Mouse (Mus musculus): ENCODE measurements around the gene Gmeb1. TPM values are rescaled to one million over a fixed set of nuclear protein-coding genes. Genes with fewer than 3 reads are reported as not detected.

Gmeb1 gene
- polyA plus RNA-seq (2012; rRNA removed) = 9.8 and 14.2 TPM in 2 replicates

GRCm38 (mm10) chr4:132261514-132262357 is at the start of gene Gmeb1:
Gene Gmeb1, minus strand, starts transcription at chr4:132261602.

DNA sequence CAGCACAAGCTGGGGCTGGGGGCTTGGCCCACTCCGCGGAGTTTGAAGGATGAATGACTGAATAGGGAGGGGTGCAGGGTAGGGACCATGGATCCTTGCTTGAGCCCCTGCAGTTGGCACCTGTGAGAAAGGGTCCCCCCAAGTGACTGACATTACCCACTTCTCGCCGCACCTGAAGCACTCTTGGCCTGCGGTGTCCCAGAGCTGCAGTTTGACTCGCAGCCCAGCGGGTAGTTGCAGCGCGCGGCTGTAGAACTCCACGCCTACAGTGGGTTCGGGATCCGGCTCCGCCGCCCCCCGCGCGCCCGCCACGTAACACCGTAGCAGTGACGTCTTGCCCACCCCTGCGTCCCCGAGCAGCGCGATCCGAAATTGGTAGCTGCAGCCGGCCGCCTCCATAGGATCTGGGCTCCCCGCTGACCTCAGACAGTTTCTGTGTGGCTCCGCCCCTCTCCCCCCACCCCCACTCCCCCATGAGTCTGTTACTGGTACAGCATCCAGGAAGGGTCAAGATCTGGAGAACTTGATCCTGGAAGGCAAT is 41.6 kb upstream of the Gmeb1 start, which contains the start of gene Rab42:
TSS of gene Rab42 (minus strand) at position 447 of the 541 bp plus-strand sequence.

DNA sequence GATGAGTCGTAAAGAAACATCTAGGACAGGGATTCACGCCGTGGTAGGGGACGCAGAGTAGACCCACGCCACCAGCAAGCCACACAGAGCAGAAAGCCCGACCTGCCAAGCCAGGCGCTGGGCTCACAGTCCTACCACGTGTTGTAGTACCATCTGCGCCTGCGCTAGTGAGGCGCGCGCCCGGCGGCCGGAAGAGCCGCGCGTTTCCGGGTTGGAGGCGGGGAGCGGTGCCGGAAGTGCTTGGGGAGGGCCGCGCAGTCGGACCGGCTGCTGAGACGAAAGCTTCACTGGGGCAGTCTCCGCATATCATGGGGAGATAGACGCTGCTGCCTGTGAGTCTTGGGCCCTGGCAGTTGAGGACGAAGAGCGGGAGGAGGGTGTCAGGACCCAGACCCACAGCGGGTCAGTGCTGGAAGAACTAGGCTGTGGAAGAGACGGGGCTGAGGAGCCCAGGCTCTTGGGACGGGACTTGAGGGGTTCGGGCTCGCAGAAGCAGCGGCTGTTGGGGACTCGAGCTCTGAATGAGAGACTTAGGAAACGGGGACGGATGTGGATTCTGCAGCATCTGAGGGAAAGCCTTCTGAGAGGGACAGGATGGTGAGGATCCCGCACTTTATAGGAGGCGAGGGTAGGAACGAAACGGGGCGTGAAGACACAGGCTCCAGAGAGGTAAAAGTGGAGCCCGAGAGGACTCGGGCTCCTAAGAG is 12.9 kb upstream of the Gmeb1 start, which contains the start of gene Taf12:
TSS of gene Taf12 (plus strand) at position 220 of the 707 bp plus-strand sequence.

DNA sequence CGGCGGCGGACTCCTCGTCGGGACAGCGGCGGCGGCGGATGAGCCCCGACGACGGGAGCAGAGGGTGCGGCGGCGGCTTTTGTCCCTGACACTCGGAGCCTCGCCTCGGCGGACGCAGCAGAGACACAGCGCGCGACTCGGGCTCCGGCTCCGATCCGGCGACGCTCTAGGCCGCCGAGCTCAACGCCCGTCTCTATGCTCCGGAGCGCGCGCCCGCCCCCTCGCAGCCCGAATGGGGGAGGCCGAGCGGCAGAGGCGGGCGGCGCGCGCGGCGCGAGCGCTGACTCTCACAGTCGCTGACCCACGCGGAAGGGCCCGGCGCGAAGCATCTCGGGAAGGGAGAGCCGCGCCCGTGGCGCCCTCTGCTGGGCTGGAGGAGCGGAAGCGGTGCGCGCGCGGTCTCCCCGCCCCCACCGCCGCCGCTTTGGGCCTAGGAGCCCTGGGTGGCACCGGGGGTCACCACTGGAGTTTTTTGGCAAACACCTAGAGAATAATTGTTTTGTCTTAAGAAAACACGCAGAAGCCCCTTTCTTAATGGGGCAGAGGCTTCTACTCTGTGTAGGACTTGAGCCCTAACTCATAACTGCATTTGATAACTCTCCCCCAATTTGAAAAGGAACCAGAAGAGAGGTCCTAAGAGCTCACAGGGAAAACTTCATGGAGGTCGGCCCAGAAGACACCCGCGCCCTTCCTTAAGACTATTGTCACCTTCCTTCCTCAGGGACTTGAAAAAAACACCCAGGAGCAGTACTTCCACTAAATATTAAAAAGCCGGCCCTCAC is 49.3 kb downstream of the Gmeb1 start, which contains the start of gene Ythdf2:
TSS of gene Ythdf2 (minus strand) at position 351 of the 782 bp plus-strand sequence.

Other genes starting within 250 kb of the Gmeb1 start
- gene Gm10300, start 186.9 kb downstream of the Gmeb1 start, polyA plus RNA-seq (2012; rRNA removed) = 0.13 and 0.19 TPM in 2 replicates
- 21.9 and 22.1 TPM in 2 replicates for gene Epb41, start 186.3 kb downstream of the Gmeb1 start, polyA plus RNA-seq (2012; rRNA removed)
- gene Oprd1, start 117.1 kb downstream of the Gmeb1 start, polyA plus RNA-seq (2012; rRNA removed) = 1.2 and 1.3 TPM in 2 replicates
- 12.4 and 14.9 TPM in 2 replicates for gene Ythdf2, start 49.3 kb downstream of the Gmeb1 start, polyA plus RNA-seq (2012; rRNA removed)
- gene Taf12, start 12.8 kb upstream of the Gmeb1 start, polyA plus RNA-seq (2012; rRNA removed) = 3.2 and 6.4 TPM in 2 replicates
- 4.2 and 5.1 TPM in 2 replicates for gene Rab42, start 41.8 kb upstream of the Gmeb1 start, polyA plus RNA-seq (2012; rRNA removed)
- gene Trnau1ap, start 67.9 kb upstream of the Gmeb1 start, polyA plus RNA-seq (2012; rRNA removed) = 13.8 and 18.0 TPM in 2 replicates
- 11.3 and 11.9 TPM in 2 replicates for gene Rcc1, start 92.0 kb upstream of the Gmeb1 start, polyA plus RNA-seq (2012; rRNA removed)
- 10.0 and 11.8 TPM in 2 replicates for gene Phactr4, start 160.9 kb upstream of the Gmeb1 start, polyA plus RNA-seq (2012; rRNA removed)
- 2.7 and 3.7 TPM in 2 replicates for gene Med18, start 202.3 kb upstream of the Gmeb1 start, polyA plus RNA-seq (2012; rRNA removed)
- gene Sesn2, start 248.9 kb upstream of the Gmeb1 start, polyA plus RNA-seq (2012; rRNA removed) = 11.0 and 12.6 TPM in 2 replicates

Measured in colon, adult 2 months (tissue).